Mouse (Mus musculus) heart, embryonic 16.5 days (tissue): Measurements from ENCODE around the gene Pgm1. TPM values are rescaled to one million over a fixed set of nuclear protein-coding genes. Genes with fewer than 3 reads are reported as not detected.

Source experiments
- ATAC-seq: fragments of 200-750 bp; cut with Nextera tagmentation; replicated peaks from 2 replicates; pipeline ENCODE4 v1.8.0; 2017; ENCODE audit warnings: moderate number of reproducible peaks; ENCODE audit not compliant: insufficient read depth, low FRiP score; ENCODE audit errors: extremely low read depth
- H3K27ac ChIP-seq: fragments of 300-500 bp; sonication (generic); 2 replicates; pipeline ENCODE4 v1.5.1; 2014; ENCODE audit warnings: mild to moderate bottlenecking, low read length, control low read depth, moderate library complexity
- H3K27me3 ChIP-seq: fragments of 300-500 bp; sonication (generic); 2 replicates; pipeline ENCODE4 v1.6.1; 2014; ENCODE audit warnings: low read length, mixed read lengths; ENCODE audit not compliant: control insufficient read depth, insufficient read depth
- H3K36me3 ChIP-seq: fragments of 300-500 bp; sonication (generic); 2 replicates; pipeline ENCODE4 v1.6.1; 2014; ENCODE audit not compliant: control insufficient read depth, insufficient read depth
- H3K4me1 ChIP-seq: fragments of 300-500 bp; sonication (generic); 2 replicates; pipeline ENCODE4 v1.6.1; 2014; ENCODE audit warnings: low read length, mixed read lengths; ENCODE audit not compliant: control insufficient read depth, insufficient read depth
- H3K4me2 ChIP-seq: fragments of 300-500 bp; sonication (generic); 2 replicates; pipeline ENCODE4 v1.6.1; 2014; ENCODE audit warnings: low read depth, mild to moderate bottlenecking, control low read depth, low read length
- H3K4me3 ChIP-seq: fragments of 300-500 bp; sonication (generic); 2 replicates; pipeline ENCODE4 v1.5.1; 2014; ENCODE audit warnings: mild to moderate bottlenecking, control low read depth, low read length
- H3K9ac ChIP-seq: fragments of 300-500 bp; sonication (generic); 2 replicates; pipeline ENCODE4 v1.6.1; 2014; ENCODE audit warnings: low read length, control low read depth
- H3K9me3 ChIP-seq: fragments of 300-500 bp; sonication (generic); replicated peaks from 2 replicates; pipeline ENCODE4 v1.6.1; 2016; ENCODE audit warnings: low read length; ENCODE audit not compliant: control insufficient read depth
- WGBS: fragments of 180-500 bp; shearing (Covaris S2); extraction: QIAGEN DNeasy Blood & Tissue Kit; methylation state at CpG from one replicate; pipeline ENCODE4 v1.1.7; 2014; 5-methylcytosine and 5-hydroxymethylcytosine counted together
- polyA plus RNA-seq: library from polyadenylated mRNA; unstranded; fragments of >200 nt; fragmentation: Nextera tagmentation; extraction: Ambion mirVana; gene quantifications from 2 replicates; pipeline ENCODE4 v1.2.1, GENCODE M21; 2015

Pgm1 gene
- polyA plus RNA-seq, 1 experiment from 2014 or later, result 291 TPM

DNA sequence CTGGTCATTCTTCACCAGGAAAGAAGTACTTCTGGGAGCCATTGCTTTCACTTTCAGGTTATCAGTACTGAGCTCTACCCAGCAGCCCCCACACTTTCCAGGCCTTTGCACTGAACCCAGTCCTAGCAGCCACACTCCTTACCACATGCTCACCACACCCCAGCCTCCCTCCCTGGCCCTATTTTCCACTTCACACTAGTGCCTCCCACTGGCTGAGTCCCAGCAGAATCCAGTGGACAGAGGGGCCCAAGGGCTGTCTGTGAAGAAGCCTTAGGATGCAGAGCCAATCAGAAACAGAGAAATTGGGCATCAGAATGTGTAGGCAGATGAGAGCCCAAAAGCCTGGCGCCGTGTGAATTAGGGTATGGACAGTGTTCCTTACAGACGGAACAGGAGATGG, 81.7 kb downstream of the Pgm1 start:
- WGBS, result 96% methylated on average over 3 of the region's 3 CpGs
- H3K4me2 ChIP-seq, result no peak overlapping the region

DNA sequence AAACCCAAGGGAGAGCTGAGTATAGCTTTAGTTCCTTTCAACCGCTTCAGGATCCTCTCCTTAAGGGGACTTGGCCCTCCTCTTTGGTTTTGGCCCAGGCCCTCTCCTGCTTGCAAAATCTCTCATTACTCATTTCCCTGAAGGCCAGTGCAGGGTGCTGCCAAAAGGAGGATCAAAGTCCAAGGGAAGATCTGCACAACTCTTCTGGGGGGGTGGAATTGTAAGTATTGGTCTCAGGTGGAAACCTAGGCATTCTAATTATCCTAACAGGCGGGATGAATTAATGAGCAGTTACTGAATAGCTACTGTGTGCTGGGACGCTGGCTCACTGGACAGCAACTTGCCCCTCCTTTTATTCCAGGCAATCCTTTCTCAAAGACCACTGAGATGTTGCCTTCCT, 82.3 kb downstream of the Pgm1 start:
- Histone ChIP-seq H3K27me3 (no peaks in the 10 kb centered on the region), H3K4me3 (no peak overlapping the region), H3K36me3 (no peaks in the 10 kb centered on the region), H3K27ac (no peak overlapping the region), H3K4me2 (no peak overlapping the region), H3K9me3 (no peaks in the 10 kb centered on the region), H3K9ac (no peak overlapping the region), H3K4me1 (0 out of 2 replicates have a peak, but pooled peaks cover 3% of the 10 kb centered on the region)
- ATAC-seq, result no peak
- 76% methylated on average over 3 of the region's 3 CpGs for WGBS

More for the DNA sequence above, 81.7 kb downstream of the Pgm1 start:
- Histone ChIP-seq H3K9ac (no peak overlapping the region), H3K27me3 (no peaks in the 10 kb centered on the region), H3K36me3 (no peaks in the 10 kb centered on the region), H3K4me1 (0 out of 2 replicates have a peak, but pooled peaks cover 3% of the 10 kb centered on the region), H3K4me3 (no peak overlapping the region), H3K27ac (no peak overlapping the region), H3K9me3 (no peaks in the 10 kb centered on the region)
- ATAC-seq, result no peak

DNA sequence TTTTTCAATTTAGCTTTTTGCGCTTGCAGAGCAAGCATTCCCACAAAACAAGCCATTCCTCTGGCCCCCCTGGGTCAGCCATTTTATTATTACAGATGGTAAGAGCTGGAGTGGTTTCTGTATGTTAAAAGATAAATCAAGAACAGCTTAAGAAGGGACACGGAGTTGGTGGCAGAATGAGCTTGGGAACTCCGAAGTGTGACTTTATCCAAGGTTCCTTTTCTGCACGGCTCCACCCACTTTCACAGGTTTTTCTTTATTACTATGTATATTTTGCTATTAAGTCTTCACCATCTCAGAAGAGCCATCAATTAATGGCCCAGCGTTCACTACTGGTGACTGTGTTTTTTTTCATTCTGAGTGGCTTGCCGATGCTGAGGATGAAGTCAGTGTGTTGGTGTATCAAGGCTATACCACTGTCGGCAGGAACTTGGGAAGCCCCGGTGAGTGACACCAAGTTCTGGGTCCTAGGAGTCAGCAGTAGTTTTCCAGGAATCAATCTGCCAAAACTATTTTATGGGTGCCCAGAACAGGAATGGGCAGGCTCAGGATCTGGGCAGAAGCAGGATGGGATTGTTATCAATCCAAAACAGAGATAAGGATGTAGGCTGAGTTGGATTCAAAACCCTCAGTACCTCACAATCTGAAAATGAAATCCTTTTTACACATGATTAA, 83.3 kb downstream of the Pgm1 start:
- Histone ChIP-seq H3K27me3 (no peaks in the 10 kb centered on the region), H3K4me3 (no peak overlapping the region), H3K9me3 (no peaks in the 10 kb centered on the region), H3K9ac (no peak overlapping the region), H3K4me2 (no peak overlapping the region), H3K27ac (no peak overlapping the region), H3K4me1 (0 out of 2 replicates have a peak, but pooled peaks cover 3% of the 10 kb centered on the region), H3K36me3 (no peaks in the 10 kb centered on the region)
- 83% methylated on average over 8 of the region's 8 CpGs for WGBS
- ATAC-seq, result no peak

DNA sequence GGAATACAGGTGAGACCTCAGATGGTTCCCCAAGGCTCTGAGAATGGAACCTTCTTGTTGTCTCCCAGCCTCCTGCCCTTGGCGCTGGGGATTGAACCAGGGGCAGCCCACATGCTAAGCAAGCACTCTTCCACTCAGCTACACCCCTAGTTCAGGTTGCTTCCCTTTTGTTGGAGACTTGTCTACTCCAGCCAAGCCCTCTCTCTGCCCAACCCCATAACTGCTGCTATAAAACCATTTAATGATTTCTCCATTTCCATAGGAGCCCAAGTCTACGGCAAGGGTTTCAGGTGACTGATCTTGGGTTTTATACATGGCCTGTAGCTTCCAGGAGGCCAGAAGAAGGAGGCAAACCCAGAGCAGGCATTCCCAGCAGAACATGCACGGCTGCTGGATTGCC, 98.6 kb downstream of the Pgm1 start:
- WGBS, result 64% methylated on average over 3 of the region's 3 CpGs
- Histone ChIP-seq H3K36me3 (no peaks in the 10 kb centered on the region), H3K4me3 (no peak overlapping the region), H3K9ac (no peak overlapping the region), H3K27ac (no peak overlapping the region), H3K4me2 (no peak overlapping the region), H3K4me1 (peaks cover 14% of the 10 kb centered on the region), H3K9me3 (no peaks in the 10 kb centered on the region), H3K27me3 (no peaks in the 10 kb centered on the region)
- ATAC-seq, result no peak

DNA sequence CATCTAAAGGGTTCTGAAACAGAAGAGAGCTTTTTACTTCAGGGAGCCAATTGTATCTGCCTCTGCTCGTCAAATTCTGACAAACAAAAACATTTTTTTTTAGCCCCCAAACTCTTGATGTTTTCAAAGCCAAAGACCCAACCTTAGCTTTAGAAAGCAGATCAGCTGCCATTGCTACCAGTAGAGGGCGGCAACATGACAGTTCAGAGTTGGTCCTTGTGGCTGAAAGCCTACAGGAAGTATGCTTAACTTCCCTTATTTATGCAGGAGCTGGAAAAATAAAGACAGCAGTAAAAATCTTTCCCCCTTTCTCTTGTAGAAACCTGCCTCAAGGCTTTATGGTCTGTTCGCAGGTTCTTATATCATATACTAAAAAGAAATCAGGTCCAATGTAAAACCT, 99.4 kb downstream of the Pgm1 start:
- ATAC-seq, result no peak
- H3K27me3 ChIP-seq, result no peaks in the 10 kb centered on the region
- 8% methylated on average over 3 of the region's 3 CpGs for WGBS
- no peak overlapping the region for H3K27ac ChIP-seq
- no peak overlapping the region for H3K4me3 ChIP-seq
- H3K4me2 ChIP-seq, result no peak overlapping the region
- H3K4me1 ChIP-seq, result peaks cover 14% of the 10 kb centered on the region
- no peaks in the 10 kb centered on the region for H3K36me3 ChIP-seq
- no peak overlapping the region for H3K9ac ChIP-seq
- no peaks in the 10 kb centered on the region for H3K9me3 ChIP-seq

DNA sequence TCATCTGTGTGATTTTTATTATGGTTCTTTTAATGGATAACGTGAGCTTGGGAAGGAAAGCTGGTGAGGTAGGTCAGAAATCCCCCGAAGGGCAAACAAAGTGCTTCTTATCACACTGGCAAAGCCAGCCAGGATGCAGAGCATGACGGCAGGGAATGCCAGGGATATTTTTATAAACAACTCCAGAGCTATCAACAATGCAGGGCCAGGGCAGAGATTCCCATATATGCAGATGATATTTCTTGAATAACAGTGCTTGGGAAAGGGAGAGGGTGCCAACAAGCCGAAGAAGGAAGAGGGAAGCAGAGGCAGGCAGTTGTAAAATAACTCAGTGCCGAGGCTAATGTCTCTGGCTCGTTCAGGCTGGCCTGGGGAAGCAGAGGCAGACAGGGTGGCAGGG, 102.1 kb downstream of the Pgm1 start:
- WGBS, result 24% methylated on average over 6 of the region's 6 CpGs
- H3K9ac ChIP-seq, result peak overlapping the region; percentile 60
- peak; percentile 90 for ATAC-seq
- no peaks in the 10 kb centered on the region for H3K36me3 ChIP-seq
- peak overlapping the region; percentile 97 for H3K27ac ChIP-seq
- H3K4me3 ChIP-seq, result no peak overlapping the region
- H3K9me3 ChIP-seq, result no peaks in the 10 kb centered on the region
- H3K4me1 ChIP-seq, result peaks cover 14% of the 10 kb centered on the region
- H3K4me2 ChIP-seq, result peak overlapping the region; percentile 23; the same call in 1 of the 2 replicates
- no peaks in the 10 kb centered on the region for H3K27me3 ChIP-seq

DNA sequence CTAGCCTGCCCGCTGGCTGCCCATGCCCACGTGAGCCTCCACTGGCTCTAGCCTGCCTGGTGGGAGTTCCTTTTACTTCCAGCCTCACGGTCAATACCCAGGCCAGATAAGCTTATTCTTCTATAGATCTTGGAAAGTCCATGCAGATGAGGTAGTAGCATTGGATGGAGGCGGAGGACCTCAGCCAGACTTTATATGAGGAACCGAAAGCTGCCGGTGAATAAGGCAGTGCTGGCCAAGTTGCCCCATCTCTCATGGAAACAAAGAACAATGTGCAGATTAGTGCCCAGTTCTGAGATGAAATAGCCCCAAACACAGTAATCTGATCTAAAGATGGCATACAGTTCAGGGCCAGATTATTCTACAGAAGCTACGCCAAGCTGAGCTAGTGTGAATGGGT, 103.4 kb downstream of the Pgm1 start:
- WGBS, result 93% methylated on average over 7 of the region's 7 CpGs
- Histone ChIP-seq H3K36me3 (no peaks in the 10 kb centered on the region), H3K4me3 (no peak overlapping the region), H3K9me3 (no peaks in the 10 kb centered on the region), H3K9ac (no peak overlapping the region), H3K4me2 (no peak overlapping the region), H3K27ac (no peak overlapping the region; the same call in 1 of the 2 replicates), H3K27me3 (no peaks in the 10 kb centered on the region), H3K4me1 (peaks cover 14% of the 10 kb centered on the region)
- no peak for ATAC-seq

DNA sequence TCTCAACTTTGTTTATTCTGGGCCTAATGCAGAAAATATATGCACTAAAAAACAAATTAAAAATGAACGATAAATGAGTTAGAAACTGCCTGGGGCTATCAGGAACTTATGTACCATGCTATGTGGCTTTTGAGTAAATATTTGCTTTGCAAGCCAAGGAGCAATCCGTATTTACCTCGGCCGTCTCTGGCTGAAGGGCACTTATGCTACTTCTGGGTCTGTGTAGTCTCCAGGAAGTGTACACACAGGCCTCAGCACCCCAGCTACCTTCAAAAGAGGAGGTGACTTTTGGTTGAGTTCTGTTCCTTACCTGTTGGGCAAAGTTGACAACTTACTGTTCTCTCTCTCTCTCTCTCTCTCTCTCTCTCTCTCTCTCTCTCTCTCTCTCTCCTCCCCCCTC, 104.7 kb downstream of the Pgm1 start:
- ATAC-seq, result no peak
- Histone ChIP-seq H3K27me3 (no peaks in the 10 kb centered on the region), H3K4me2 (no peak overlapping the region), H3K9me3 (no peaks in the 10 kb centered on the region), H3K36me3 (no peaks in the 10 kb centered on the region), H3K9ac (no peak overlapping the region), H3K4me3 (no peak overlapping the region), H3K4me1 (peaks cover 14% of the 10 kb centered on the region), H3K27ac (no peak overlapping the region)
- WGBS, result 77% methylated on average over 4 of the region's 4 CpGs

DNA sequence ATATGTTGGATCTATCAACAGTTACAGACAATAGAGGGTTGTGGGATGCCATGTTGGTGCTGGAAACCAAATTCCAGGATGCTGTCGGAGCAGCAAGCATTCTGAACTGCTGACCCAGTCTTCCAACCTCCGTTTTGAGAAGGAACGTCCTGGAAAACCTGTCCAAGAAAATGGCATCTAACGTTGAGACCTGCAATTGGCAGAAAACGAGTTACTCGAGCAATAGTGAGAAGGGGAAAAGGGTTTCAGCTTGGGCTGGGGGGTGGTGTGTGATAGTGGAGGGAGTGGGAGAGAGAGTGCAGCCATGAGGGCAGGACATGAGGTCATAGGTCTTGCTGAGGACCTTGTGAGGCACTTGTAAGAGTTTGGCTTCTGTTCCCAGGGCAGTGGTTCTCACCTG, 105.8 kb downstream of the Pgm1 start:
- H3K9ac ChIP-seq, result no peak overlapping the region
- no peaks in the 10 kb centered on the region for H3K27me3 ChIP-seq
- H3K4me3 ChIP-seq, result no peak overlapping the region
- no peak overlapping the region for H3K4me2 ChIP-seq
- ATAC-seq, result no peak
- no peaks in the 10 kb centered on the region for H3K9me3 ChIP-seq
- H3K4me1 ChIP-seq, result peaks cover 12% of the 10 kb centered on the region
- no peaks in the 10 kb centered on the region for H3K36me3 ChIP-seq
- 72% methylated on average over 6 of the region's 6 CpGs for WGBS
- no peak overlapping the region for H3K27ac ChIP-seq
